Mouse (Mus musculus) embryo, embryonic 10 days (tissue): ENCODE results near the gene Tmed5.
"Not testable (repeated sequence)": the region's sequence is repeated elsewhere in the genome, so short reads cannot be mapped to it uniquely, and the experiment has no call there.

ENCODE experiments used
- DNase-seq: peaks from one replicate; pipeline ENCODE4 v3.0.0-alpha.2; 2015; ENCODE audit warnings: low spot score

Gene Tmed5

DNA sequence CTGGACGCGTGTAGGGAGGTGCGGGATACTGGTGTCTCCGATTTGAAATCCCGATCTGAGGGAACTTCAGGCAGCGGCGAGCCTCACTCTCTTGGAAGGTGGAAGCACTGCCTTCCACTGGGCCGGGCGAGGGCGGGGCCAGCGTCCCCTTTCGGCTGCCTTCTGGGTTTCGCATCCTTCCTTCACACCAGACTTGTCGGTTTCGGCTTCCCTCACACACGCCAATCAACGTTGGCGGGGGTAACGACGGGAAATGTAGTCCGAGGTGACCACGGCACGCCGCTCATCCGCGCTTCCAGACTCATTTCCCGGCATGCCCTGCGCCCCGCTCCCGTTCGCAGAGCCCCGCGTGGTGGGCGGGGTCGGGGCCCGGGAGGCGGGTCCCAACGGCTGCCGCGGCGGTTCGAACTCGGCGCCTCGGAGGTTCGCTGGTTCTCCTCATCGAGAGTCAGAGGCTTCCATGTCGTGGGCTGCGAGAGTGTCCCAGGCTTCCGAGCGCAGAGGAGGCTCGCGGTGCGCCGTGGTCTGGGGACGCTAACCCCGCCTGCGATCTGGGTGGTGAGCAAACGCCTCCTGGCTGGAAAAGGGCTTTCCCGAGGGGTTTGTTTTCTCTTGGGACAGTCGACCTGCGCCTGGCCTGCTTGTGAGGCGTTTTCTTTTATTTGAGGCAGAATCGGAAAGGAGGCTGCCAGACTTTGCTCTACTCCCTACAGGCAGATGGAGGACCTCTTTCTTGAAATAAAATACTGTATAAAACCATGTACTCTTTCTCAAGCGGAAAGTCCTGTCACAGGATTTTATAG, at the start of gene Tmed5, which contains the start of gene Ccdc18:
TSS of gene Tmed5 (minus strand) at position 180 of the 803 bp plus-strand sequence.
TSS of gene Ccdc18 (plus strand) at position 435 of the 803 bp plus-strand sequence.
- DNase-seq = peak; percentile 100

DNA sequence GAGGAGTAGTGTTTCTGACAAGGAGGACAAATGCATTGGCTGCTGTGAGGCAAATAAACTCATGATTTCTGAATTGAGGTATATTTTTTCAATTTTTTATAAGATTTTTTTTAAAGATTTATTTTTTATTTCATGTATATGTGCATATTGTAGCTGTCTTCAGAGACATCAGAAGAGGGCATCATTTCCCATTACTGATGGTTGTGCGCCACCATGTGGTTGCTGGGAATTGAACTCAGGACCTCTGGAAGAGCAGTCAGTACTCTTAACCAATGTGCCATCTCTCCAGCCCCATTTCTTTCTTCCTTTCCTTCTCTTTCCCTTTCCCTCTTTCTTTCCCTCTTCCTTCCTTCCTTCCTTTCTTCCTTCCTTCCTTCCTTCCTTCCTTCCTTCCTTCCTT, 31.3 kb upstream of the Tmed5 start:
- DNase-seq = peak; percentile 41

DNA sequence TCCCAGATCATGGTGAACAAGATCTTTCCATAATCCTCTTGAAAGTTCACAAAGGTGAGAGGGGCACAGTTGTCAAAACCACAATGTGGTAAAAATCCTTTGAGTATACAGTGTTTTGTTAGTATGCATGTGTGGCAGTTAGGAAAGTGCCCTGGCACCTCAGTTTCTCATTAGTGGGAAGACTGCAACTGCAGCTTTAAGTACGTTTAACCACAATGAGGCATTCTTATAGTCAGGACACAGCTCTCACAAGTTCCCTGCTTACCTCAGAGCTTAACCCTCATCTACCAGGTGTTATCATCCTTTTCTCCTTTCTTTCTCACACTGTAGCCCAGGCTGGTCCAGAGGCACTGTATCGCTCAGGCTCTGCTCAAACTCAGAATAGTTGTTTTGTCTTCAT, 28.4 kb upstream of the Tmed5 start:
- DNase-seq = no peak

DNA sequence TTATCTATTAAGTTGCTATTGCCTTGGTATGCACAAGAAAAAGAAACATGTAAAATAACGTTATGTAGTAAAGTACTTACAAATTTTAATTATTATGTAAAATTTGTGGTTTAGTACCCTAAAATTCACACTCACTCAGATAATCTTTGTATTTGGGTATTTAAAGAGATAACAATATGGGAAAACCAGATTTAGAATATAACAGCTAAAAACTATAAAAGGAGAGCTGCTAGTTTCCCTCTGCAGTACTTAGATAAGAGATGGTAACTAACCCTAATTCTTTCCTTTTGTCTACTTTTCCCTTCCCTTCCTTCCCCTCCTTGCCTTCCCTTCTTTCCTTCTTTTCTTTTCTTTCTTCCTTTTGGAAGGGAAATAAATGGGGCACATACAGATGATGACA, 20.2 kb upstream of the Tmed5 start:
- no peak for DNase-seq

DNA sequence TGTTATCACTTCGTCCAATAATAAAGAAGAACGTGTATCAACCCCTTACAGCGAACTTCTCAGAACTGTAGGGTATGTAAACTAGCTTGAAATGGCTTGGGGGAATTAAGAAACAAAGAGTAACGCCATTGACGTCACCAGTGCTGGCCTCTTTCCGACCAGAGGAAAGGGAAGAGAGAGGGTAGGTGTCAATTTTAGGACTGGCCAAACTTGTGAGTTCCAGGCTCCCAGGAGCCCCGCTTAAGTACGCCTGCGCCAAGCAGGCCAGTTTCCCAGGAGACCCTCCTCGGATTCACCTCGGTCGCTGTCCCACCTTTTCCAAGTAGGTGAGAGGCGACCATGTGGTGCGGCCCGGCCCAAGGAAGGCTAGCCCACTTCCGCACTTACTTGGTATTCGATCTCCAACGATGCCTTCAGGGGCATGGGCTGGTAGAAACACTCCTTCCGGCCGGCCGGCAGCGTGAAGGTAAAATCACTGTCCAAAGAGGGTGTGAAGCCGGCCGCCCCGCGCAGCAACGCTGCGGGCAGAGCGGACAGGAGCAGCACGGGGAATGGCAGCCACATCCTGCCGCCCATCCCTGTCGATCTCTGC, 475 bp downstream of the Tmed5 start:
- peak; percentile 64 for DNase-seq

DNA sequence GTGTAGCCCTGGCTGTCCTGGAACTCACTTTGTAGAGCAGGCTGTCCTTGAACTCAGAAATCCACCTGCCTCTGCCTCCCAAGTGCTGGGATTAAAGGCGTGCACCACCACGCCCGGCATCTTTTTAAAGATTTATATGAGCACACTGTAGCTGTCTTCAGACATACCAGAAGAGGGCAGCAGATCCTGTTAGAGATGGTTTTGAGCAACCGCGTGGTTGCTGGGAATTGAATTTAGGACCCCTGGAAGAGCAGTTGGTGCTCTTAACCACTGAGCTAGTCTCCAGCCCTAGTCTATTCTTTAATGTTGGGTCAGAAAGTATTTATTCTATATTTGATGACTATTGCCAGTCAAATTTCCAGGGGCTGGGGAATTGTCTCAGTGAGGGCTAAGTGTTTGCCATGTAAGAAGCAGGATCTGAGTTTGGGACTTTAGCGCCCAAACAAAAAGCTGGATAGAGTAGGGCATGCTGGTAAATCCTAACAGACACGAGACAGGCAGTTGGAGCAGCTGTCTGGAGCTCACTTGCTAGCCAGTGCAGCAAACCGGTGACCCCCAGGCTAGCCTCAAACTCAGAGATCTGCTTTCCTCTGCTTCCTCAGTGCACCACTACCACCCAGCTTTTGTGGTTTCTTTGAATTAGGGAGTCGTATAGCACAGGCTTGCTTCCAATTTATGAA, 12.1 kb downstream of the Tmed5 start:
- DNase-seq = no peak

DNA sequence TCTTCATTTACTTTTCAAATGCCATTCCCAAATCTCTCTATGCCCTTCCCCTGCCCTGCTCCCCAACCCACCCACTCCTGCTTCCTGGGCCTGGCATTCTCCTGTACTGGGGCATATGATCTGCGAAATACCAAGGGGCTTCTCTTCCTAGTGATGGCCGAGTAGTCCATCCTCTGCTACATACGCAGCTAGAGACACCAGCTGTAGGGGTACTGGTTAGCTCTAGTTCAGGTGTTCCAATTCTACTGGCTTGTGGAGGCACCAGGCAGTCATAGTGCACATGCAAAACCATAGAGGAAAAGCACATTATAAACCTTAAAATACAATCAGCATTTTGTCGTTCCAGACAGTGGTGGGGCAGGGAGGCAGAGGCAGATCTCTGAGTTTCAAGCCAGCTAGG, 14.7 kb downstream of the Tmed5 start:
- no peak for DNase-seq

DNA sequence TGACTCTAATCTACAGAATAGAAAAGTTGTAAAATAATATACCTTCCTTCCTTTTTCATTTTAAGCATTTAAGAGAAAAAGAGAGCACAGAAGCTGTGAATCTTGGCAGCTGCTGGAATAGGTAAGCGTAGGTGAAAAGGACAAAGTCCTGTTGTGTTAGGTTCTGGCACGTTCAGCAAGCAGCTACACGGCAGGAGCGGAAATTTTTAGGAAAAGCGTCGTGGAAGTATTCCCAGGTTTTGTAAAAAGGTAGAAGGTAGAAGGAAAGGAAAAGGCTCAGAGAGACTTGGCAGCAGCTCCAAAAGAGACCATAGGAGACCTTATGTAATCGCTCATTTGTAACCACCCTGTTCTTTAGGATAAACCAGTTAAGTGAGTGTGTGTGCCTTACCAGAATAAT, 23.1 kb downstream of the Tmed5 start:
- DNase-seq = no peak

DNA sequence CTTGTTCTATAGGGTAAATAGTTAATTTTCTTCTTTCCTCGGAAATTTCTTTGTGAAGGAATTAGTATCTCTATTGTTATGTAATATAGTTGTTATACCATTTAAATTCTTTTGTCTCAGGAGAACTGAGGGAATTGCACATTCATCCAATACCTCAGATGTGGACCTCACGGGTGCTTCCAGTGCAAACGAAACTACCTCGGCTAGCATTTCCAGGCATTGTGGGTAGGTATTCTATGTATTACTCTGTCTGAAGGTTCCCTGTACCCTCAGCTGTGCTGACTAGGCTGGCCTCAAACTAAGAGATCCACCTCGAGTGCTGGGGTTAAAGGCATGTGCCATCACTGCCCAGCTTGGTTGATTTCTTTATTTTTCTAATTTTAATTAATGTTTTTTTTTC, 28.1 kb downstream of the Tmed5 start:
- no peak for DNase-seq

DNA sequence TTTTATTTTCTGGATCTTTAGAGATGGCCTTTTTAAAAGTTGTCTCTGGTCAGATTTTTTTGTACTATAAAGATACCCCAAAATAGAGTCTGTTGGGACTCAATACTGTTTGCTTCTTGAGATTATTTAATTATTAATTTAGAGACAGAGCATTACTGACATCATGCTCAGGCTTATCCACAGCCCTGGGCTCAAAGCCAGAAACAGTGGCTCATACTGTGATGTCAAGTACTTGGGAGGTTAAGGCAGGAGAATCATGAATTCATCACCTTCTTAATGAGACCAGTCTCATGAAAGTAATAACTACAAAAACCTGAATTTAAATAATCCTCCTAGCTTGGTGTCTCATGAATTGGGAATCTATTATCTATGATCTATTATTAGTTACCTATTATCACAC, 32.2 kb downstream of the Tmed5 start:
- no peak for DNase-seq

DNA sequence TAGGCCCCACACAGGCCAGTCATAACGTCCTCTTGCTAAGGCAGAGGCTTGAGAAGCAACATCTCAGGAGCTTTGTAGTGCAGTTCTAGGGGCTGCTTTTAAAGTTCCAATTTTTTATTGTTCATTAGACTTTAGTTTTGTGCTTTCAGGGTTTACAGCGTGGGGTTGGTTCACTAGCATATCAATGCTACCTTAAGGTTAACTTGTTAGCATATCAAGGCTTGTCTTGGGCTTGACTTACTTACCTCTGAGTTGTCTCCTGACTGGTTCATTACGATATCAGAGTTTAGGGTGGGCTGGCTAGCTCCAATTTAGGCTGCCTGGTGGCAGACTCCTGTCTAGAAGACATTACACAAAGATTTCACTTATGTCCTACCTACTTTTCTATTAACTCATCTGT, 34.7 kb downstream of the Tmed5 start:
- no peak for DNase-seq

DNA sequence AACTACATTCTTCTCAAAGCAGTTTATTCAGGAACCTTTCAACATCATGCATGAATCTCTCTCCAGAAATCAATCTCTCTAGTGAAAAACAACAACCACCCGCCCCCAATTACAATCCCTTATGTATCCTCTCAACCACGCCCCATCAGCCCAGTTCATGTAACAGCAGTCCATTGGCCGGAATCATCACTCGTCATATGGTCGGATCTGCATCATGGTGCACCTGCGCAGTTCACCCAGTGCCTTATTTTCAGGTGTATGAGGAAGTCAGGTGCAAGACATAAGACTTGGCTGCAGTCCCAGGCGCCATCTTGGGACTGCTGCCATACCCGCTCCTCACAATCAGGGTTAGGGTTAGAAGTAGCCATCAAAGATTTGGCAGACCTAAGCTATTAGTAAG, 39.7 kb downstream of the Tmed5 start:
- DNase-seq = not testable (repeated sequence)

DNA sequence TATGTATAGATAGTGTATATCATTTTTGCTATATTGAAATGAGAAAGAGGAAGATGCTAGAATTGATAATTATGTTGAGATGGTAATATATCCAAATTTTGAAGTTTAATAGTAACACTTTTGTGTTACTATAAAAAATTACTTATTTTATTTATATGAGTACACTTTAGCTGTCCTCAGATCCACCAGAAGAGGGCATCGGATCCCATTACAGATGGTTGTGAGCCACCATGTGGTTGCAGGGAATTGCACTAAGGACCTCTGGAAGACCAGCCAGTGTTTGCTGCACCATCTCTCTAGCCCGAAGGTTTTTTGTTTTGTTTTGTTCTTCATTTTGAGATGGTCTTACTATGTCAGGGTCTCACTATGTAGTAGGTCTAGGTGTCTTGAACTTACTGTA, 47.0 kb downstream of the Tmed5 start:
- DNase-seq = no peak

DNA sequence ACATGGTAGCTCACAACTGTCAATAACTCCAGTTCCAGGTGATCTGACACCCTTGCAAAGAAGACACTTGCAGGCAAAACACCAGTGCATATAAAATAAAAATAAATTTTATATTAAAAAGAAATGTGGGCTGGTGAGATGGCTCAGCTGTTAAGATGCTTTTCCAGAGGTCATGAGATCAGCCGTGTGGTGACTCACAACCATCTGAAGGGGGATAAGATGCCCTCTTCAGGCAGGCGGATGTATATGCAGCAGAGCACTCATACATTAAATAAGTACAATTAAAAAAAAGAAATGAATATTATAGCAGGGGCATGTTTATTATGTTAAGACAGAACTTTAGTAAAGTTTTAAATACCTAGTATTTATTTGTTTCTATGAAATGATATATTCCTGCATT, 50.0 kb downstream of the Tmed5 start:
- peak; percentile 57 for DNase-seq

DNA sequence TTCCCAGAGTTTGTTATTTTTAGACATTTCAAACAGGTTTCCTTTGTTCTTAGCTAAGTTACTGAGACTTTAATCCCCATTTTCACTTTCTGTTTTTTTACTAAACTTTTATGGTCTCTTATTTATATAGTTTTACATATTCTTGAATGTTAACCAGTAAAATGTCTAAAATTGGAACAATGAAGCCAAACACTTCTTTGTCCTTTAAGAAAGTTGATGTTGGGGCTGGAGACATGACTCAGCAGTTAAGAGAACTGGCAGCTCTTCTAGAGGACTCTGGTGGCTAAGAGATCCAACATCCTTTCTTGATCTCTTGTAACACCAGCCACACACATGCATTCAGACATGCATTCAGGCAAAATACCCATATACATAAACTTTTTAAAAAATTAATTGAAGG, 52.8 kb downstream of the Tmed5 start:
- DNase-seq = no peak

DNA sequence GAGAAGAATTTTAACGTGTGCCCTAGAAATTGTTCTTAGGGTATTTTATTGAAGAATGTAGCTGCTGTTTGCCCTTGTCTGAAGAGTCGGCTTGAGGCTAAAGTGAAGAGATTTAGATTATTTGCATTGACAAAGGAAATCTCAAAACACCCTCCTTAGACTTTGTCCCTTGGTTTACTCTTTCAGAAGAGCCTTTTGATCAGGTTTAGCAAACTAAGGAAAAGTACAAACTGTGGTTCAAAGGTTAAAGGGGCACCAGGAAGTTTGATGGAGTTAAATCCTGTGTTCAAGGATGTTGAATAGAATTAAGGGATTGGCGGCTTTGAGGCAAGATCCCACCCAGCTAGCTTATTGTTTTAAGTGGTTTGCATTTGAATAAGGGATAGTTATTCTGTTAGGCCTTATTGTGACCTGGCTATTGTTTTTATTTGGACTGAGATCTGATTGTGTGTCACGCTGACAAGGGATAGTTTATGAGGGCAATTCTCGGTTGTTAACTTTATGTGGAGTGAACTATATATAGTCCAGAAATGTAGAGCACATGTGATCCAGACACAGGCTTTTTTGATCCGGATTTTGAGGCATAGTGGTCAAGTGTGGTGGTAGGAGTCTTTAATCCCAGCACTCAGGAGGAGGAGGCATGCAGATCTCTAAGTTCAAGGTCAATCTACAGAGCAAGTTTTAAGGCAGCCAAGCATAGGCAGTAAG, 55.4 kb downstream of the Tmed5 start:
- DNase-seq = no peak

DNA sequence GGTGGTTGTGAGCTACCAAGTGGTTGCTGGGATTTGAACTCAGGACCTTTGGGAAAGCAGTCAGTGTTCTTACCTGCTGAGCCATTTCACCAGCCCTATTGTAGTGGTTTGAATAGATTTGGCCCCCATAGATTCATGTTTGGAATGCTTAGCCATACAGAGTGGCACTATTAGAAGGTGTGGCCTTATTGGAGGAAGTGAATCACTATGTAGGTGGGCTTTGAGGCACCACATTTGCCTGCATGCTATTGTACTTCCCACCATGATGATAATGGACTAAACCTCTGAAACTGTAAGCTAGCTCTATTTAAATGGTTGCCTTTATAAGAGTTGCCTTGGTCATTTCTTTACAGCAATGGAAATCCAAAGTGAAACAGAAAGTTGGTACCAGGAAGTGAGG, 56.2 kb downstream of the Tmed5 start:
- DNase-seq = no peak

DNA sequence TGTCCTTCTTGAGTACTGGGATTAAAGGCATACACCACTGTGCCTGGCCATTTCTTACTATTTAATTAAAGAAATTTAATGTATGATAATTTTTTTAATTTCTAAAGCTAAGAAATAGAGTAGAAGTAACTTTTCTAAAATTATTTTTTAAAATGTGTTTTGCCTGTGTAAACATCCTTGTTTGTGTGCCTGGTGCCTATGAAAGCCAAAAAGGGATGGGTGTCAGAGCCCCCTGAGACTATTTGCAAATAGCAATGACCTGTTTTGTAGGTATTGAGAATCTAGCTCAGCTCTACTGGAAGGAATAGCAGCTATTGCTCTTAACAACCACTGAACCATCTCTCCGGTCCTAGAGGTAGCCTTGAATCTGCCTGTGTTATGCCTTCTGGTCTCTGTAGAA, 60.1 kb downstream of the Tmed5 start:
- no peak for DNase-seq

DNA sequence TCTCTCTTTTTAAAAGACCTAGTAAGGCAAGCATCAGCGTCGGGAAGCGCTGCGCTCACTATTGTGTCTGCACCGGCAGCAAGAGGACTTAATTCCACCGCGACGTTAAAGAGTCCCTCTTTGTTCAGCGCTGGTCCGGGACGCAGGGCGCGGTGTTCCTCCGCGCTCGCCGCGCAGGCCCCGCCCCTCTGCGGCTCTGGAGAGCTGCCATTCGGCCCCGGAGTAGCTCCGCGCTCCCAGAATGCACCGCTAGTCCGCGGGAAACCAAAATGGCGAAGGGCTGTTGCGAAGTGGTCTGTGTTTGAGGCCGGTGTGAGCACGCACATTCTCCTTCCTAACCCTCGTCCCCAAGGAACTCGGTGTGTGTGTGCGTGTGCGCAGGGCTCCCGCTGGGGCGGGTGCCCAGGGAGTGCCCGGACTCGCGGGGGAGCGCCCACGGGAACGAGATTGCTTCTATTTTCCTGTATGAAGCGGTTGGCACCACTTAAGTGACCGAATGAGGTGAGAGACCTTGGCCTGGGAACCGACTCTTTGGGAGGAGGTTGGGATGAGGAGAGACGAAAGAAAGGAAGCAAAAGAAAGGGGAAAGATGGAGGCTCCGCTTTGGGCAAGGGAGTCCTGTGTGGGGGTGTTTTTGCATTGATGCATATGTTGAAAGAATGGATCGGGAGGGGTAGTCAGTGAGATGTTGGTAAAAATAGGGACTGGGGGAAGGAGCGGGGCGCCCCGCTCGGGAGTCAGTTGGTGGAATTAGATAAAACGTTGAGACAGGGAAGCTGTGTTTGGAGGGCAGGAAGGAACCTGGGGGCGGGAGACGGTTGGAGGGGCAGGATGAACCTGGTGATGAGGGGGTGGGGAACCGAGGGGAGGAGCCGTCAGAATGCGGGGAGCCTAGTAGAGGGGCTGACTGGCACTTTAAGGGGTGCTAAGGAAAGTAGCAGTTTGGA, 66.7 kb downstream of the Tmed5 start, which contains the start of gene Mtf2:
TSS of gene Mtf2 (plus strand) at position 210 of the 947 bp plus-strand sequence.
- peak; percentile 98 for DNase-seq

DNA sequence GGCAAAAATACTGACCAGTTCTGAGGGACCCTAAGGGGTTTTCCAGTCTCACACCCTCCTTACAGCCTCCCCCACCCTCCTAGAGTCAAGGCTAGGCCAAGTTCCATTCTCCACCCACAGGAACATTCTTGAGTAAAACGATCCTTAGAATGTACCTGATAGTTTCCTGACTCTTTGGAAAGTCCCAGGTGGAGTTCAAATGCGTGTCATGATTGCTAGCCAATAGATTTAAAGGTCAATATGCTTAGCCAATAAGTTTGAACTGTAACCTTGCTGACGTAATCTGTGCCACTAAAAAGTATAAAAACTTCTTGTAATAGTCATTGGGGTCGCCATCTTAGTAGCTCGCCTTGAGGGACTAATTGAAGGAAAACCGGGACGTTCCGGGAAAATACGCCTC, 72.0 kb downstream of the Tmed5 start:
- DNase-seq = no peak
